Mouse (Mus musculus): ENCODE data around the gene E330014E10Rik. TPM values are rescaled to one million over a fixed set of nuclear protein-coding genes. Genes with fewer than 3 reads are reported as not detected.
"Not testable (repeated sequence)": the region's sequence is repeated elsewhere in the genome, so short reads cannot be mapped to it uniquely, and the experiment has no call there.

Gene E330014E10Rik
- polyA plus RNA-seq (2017; shearing (Covaris generic)), result not detected

- ATAC-seq, result not testable (repeated sequence)
Observed at GRCm38 (mm10) chr5:95775690-95776089, at the start of gene E330014E10Rik. Gene E330014E10Rik (plus strand): TSS chr5:95775990.

GRCm38 (mm10) chr5:95736073-95736472 is 39.7 kb upstream of the E330014E10Rik start, which contains the start of gene Gm7978:
Gene Gm7978 (minus strand): TSS chr5:95736173.
- ATAC-seq, result not testable (repeated sequence)

- ATAC-seq, result not testable (repeated sequence)
Observed at GRCm38 (mm10) chr5:95741714-95742113, 34.1 kb upstream of the E330014E10Rik start, which contains the start of gene Gm7982. Gene Gm7982 (plus strand): TSS chr5:95742014.

- not testable (repeated sequence) for ATAC-seq
Observed at GRCm38 (mm10) chr5:95810841-95811240, 35.1 kb downstream of the E330014E10Rik start.

- no peak for ATAC-seq
Observed at GRCm38 (mm10) chr5:95836580-95836979, 60.8 kb downstream of the E330014E10Rik start.

- ATAC-seq, result no peak
Observed at GRCm38 (mm10) chr5:95854030-95854429, 78.2 kb downstream of the E330014E10Rik start.

Other genes starting within 250 kb of the E330014E10Rik start
- gene Gm7971, start 181.1 kb upstream of the E330014E10Rik start, polyA plus RNA-seq (2017; shearing (Covaris generic)), result not detected
- gene Gm7978, start 39.8 kb upstream of the E330014E10Rik start, polyA plus RNA-seq (2017; shearing (Covaris generic)), result not detected
- gene Gm7982, start 34.0 kb upstream of the E330014E10Rik start, polyA plus RNA-seq (2017; shearing (Covaris generic)), result not detected
- under 1 TPM in 1 of 2 experiments, not detected in 1; 0.45 TPM for gene Cxcl13, start 181.0 kb downstream of the E330014E10Rik start, polyA plus RNA-seq (2017; shearing (Covaris generic))